Mouse (Mus musculus) erythroblast, embryonic 14.5 days (primary cell): ENCODE results near the gene Trpc4ap.

Experiments used
- GATA1 ChIP-seq: IDR thresholded peaks from 2 replicates; pipeline ENCODE4 v1.6.1; 2012; ENCODE audit warnings: low read length, inconsistent platforms, mixed read lengths
- TAL1 ChIP-seq: IDR thresholded peaks from 3 replicates; pipeline ENCODE4 v1.6.1; 2012; ENCODE audit warnings: low read length, inconsistent platforms, mixed read lengths

GRCm38 (mm10) chr2:155724036-155724435 lies 31.9 kb upstream of the Trpc4ap start:
- TF ChIP-seq GATA1: no peak
- no peak for TF ChIP-seq TAL1
